Mouse (Mus musculus): ENCODE measurements at regions not wholly inside any gene's neighbourhood (a gene's known extent, or its start where the extent isn't known, plus 50 kb on each side); places are given as distances from the start of the nearest gene placed in this dataset.
"Not testable (repeated sequence)": the region's sequence is repeated elsewhere in the genome, so short reads cannot be mapped to it uniquely, and the experiment has no call there.

DNA sequence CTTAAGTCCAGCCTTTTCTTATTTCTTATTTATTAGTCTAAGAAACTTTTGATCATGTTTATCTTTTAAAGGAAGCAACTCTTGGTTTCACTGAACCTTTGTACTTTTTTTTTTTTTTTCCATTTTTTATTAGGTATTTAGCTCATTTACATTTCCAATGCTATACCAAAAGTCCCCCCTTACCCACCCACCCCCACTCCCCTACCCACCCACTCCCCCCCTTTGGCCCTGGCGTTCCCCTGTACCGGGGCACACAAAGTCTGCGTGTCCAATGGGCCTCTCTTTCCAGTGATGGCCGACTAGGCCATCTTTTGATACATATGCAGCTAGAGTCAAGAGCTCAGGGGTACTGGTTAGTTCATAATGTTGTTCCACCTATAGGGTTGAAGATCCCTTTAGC is 143.1 kb upstream of the Tsc22d2 start:
- in situ Hi-C loops (cut with MboI; ENCODE audit: unreplicated experiment in 2 of 2) = not testable (repeated sequence)

DNA sequence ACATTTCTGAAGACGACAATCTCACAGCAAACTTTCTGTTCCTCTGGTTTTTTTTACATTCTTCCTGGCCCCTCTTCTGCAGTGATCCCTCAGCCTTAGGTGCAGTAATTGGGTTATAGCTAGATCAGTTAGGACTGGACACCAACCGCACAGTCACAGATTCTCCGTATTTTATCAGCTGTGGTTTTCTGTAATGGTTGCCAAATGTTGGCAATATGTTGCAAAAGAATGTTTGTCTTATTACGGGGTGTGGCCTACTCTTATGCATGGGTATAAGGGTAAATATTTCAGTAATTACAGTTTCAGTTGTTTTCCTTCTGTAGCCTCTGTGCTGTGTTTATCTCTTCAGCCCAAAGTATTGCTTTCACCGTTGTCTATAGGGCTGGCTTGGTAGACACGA is 133.2 kb upstream of the Tsc22d2 start:
- in situ Hi-C loops (cut with MboI; ENCODE audit: unreplicated experiment in 2 of 2) = no loop called here

DNA sequence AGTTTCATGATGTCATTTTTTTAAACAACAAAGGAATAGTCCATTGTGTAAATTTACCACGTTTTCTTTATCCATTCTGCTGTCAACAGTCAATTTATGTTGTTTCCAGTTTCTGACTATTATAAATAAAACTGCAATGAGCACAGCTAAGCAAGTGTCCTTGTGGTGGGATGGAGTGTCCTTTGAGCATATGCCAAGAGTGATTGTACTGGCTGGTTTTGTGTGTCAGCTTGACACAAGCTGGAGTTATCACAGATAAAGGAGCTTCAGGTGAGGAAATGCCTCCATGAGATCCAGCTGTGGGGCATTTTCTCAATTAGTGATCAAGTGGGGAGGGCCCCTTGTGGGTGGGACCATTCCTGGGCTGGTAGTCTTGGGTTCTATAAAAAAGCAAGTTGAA is 130.1 kb upstream of the Tsc22d2 start:
- in situ Hi-C loops (cut with MboI; ENCODE audit: unreplicated experiment in 2 of 2) = not testable (repeated sequence)

DNA sequence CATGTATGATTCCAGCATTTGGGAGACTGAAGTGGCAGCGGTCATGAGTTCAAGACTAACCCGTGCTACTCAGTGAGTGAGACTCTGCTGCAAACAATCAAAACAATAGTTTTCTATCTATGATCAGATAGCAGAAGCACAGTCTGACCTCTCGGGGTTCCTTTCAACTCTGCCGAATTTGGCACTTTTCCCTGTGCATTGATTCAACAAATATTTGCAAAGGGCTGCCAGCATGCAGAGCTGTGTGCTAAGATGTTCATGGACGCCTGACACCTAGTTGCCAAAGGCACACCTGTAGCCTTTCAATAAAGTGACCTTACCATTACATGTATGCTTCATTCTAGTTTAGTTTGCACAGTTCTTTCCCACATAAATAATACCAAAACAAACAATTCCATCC is 118.7 kb upstream of the Tsc22d2 start:
- in situ Hi-C loops (cut with MboI; ENCODE audit: unreplicated experiment in 2 of 2) = no loop called here

DNA sequence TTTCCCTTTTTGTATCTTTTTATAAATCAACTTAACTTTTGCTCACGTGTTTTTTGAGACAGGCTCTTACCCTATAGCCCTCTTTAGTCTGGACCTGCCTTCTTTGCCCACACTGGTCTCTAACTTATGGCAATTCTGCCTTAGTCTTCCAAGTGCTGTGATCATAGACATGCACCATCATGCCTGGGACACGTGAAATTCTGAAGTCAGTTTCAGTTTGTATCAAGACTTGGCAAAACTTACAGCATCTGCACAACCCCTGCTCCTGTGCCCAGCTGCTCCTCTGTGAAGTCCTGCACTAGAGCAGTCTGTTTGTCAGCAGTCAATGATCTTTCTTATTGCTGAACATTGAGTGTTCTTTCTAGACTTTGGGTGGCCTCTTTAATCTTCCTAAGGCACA is 114.3 kb upstream of the Tsc22d2 start:
- in situ Hi-C loops (cut with MboI; ENCODE audit: unreplicated experiment in 2 of 2) = no loop called here

DNA sequence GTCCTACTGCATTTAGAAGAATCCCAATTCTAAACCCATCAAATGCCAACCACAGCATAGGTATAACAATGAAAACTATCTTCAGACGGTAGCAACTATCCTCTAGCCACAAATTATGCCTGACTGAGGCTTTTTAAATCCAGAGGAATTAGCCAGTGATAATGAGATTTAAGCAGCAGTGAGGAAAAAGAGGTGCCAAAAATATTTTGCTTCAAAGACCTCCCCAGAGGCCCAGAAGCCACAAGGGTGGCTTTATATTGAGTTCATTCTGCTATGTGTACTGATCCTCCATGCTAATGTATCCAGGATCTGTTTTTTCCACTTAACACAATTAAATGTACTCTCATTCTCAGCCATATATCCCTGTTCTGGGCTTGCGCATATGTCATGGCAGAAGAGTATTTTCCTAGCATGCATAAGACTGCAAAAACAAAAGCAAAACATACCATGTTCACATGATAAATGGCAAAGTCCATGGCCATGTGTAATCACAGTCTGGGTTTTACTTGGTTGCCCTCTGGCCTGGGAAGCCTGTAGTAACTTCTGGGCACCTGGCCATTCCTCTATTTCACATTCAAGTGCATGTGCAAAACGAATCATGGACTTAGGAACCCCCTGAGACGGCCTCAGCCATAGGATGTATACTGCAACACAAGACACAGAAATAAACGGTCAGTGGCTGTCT is 113.6 kb upstream of the Tsc22d2 start:
- in situ Hi-C loops (cut with MboI; ENCODE audit: unreplicated experiment in 2 of 2) = no loop called here

DNA sequence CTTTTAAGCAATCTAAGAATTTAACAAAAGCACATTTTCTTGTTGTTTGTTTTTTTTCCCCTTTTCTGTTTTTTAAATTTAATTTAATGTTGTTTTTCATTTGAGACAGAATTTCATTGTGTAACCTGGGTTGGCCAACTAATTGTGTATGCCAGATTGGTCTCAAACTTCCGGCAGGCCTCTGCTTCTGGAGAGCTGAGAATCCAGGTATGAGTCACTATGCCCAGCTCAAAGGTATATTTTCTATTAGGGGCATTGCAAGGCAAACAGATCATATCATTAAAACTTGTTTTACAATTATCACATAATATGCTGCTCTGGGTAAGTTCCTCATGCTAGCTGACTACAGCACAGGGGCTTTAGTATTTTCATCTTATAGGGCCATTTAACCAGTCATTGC is 112.2 kb upstream of the Tsc22d2 start:
- in situ Hi-C loops (cut with MboI; ENCODE audit: unreplicated experiment in 2 of 2) = no loop called here

DNA sequence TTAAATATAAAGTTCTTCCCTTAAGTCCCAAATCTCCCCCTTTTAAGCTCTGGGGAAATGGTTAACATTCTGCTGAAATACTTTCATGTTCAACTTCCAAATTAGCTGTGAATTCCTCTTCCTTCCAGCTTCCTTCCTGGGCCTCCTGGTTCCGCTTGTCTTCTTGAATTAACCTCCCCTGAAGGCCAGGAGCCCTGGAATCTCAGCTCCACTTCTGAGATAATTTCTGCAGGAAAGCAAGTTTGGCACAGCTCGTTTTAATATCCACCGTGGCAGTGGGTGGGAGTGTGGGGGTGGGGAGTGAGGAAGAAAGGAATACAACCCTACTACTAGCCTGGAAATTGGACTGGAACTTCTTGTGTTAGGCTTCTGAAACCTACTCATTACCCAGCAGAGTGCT is 110.8 kb upstream of the Tsc22d2 start:
- in situ Hi-C loops (cut with MboI; ENCODE audit: unreplicated experiment in 2 of 2) = no loop called here

DNA sequence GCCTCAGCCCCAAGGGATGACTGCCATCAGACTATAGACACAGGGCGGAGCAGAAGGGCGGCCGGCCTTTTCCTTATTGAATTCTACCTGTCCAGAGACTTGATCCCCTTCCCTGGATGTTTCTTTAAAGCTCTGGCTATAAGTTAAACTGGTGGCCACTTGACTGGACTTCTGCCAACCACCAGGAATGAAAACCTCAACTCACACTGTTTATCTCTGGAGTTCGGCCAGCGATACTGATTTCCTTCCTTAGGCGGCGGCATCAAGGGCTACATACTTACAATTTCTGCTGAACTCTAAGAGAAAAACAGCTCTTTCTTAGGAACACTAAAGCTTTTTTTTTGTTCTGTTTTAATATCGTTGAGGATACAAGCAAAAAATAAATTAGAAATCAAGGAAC is 104.9 kb upstream of the Tsc22d2 start:
- in situ Hi-C loops (cut with MboI; ENCODE audit: unreplicated experiment in 2 of 2) = no loop called here

DNA sequence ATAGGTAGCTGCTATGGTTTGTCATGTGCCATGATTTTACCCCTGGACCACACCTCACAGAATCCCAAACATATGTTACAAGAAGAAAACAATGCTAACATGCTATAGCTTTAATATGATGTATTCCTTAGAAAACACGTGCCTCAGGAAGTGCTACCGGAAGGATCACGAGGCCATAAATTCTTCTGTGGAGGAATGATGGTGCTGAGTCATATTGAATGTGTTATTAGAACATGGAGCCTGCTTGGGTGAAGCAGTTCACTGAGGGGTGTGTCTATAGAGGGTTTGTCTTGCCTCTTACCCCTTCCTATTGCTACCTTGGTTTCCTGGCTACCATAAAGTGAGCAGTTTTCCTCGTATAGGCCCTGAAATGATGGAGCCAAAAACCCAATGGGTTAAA is 104.1 kb upstream of the Tsc22d2 start:
- in situ Hi-C loops (cut with MboI; ENCODE audit: unreplicated experiment in 2 of 2) = no loop called here

DNA sequence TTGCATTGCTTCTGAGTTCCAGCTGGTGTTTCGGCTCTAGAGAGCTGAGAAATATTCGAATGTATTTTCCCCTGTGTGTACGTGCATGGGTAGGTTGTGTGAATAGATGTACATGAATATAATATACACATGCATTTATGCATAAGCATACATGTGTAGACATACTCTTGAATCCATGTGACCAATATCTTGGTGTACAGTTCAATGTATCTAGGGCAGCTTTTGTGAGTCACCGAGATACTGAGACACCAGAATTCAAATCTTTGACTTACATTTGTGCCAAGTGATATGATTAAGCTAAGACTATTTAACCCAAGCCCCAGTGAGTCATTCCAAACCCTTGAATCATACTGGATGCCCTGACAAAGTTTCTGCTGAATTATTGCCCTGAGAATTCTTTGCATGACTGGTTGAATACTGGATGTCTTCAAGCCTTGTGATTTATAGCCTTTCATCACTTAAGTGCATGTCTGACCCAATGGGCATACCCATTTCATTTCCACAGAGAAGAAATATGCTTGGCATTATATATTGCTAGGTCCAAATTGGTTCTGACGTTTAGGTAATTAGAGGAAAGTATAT is 103.3 kb upstream of the Tsc22d2 start:
- in situ Hi-C loops (cut with MboI; ENCODE audit: unreplicated experiment in 2 of 2) = no loop called here

DNA sequence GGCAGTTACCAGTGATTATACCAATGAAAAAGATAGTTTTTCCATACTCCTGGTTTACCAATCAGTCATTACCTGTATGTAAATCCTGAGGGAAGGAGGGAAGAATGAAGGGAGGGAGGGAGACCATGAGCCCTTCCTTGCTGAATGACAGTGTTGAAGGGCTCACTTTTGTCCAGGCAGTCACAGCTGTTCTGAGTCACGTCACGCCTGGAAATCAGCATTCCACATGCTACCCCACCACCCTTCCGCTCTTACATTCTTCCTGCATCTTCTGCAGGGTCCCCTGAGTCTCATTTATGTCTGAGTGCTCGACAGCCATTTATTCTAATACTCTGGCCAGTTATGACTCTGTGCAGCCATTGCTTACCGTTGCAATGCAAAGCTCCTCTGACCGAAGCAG is 101.9 kb upstream of the Tsc22d2 start:
- in situ Hi-C loops (cut with MboI; ENCODE audit: unreplicated experiment in 2 of 2) = no loop called here

DNA sequence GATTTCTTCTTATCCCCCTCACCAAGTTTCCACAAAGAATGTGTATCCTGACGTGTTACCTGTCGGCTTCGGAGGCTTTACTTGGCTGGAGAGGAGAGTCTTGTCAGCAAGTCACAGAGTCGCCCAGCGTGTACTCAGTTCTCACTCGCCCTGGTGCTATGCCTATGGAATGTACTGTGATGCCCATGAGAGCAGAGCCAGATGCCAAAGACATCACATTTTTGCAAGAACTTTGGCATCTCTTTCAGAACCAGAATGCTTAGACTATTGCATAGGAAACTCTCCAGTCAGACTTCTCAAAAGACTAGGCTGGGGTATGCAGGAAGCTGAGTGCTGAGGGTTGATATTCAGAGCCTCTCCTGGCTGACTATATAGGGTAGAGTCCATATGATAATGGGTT is 99.3 kb upstream of the Tsc22d2 start:
- in situ Hi-C loops (cut with MboI; ENCODE audit: unreplicated experiment in 2 of 2) = no loop called here

DNA sequence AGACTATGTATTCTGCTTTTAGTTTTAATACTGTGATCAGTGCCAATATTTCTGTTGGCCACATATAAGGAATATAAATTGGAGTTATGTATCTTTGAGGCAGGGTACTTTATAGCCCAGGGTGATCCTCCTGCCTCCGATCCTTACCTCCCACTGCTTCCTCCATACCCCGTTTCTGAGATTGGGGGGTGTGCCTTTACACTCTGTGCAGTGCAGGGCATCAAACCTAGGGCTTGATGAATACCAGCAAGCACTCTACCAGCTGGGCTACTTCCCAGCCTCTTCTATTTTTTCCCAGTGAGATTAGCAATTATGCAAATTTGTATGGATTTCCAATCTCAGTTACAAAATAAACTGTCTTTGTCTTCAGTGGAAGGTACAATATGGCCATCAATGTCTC is 97.3 kb upstream of the Tsc22d2 start:
- in situ Hi-C loops (cut with MboI; ENCODE audit: unreplicated experiment in 2 of 2) = no loop called here

DNA sequence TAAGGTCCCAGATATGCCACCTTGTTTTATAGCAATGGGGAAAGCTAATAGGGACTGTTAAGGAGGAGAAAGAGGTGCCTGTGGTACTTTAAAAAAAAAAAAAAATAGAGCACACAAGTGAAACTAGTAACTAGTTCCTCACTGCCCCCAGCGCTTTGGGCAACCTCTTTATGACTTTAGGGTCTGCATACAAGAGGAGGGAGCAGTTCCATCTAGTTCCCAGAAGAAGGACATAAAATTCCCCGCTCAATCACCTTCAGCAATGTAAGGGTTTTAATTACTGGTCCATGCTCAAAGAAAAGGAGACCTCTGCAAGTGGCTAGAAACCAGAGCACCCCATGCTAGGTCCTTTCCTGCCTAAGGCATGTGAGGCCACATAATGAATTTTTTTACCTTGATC is 95.8 kb upstream of the Tsc22d2 start:
- in situ Hi-C loops (cut with MboI; ENCODE audit: unreplicated experiment in 2 of 2) = no loop called here

DNA sequence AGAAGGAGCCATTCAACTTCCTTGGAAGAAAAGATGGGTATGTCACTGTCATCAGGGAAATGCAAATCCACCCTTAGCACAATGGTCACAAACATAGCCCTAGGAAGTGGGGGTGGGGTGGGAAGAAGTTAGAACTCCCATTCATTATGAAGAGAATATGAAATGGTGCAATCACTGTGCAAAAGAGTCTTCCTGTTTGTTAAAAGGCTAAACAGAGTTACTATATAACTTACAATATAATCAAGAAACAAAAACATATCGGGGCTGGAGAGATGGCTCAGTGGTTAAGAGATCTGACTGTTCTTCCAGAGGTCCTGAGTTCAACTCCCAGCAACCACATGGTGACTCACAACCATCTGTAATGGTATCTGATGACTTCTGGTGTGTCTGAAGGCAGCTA is 95.1 kb upstream of the Tsc22d2 start:
- in situ Hi-C loops (cut with MboI; ENCODE audit: unreplicated experiment in 2 of 2) = no loop called here

DNA sequence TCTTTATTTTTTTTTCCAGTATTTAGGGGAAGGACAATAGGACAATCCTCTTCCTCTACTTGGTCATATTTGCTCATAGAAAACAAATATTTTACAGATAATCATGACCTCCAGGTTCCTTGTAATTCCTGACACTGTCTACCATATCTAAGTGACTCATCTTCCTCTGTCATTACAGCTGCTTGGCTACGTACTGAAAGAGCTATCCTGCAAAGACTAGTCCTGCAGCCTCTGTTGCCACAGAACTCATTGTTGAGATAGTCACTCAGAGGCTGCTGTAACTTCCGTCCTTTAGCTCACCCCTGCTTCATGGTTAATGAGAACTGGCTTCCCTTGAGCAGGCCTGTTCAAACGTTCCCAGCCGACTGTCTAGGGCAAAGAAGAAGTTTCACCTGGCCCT is 93.7 kb upstream of the Tsc22d2 start:
- in situ Hi-C loops (cut with MboI; ENCODE audit: unreplicated experiment in 2 of 2) = no loop called here

DNA sequence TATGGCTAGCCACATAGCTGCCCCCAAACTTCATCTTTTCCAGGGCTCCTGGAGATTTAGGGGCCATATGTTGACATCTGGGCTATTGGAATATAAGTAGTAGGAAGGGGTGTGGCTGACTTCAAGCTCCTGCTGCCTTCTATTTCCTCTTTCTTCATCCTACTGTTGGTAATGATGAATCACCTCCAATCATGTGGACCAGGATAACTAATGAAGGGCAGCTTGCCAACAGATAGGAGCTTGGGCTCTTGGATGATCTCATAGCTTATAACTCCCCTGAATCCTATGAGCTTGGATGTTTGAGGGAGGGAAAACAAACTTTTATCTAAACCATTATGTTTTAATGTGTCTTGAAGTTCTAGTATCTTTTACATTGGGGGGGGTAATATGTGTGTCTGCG is 92.2 kb upstream of the Tsc22d2 start:
- in situ Hi-C loops (cut with MboI; ENCODE audit: unreplicated experiment in 2 of 2) = no loop called here

DNA sequence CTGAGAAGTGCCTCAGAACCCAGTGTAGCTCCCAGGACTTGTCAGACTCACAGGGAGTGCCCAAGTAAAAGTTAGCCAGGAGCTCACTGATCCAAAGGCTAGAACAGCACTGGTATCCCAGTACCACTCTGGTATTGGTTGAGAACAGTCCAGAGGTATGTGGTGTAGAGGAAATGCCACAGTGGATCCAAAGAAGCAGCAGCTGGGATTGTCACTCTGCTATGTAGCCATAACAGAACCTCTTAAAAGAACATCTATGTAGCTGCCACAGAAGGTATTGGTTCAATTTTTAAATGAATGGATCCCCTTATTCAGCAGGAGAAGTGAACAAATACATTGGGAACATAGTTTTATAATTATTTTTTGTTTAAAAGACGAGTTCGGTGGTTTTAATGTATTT is 86.8 kb upstream of the Tsc22d2 start:
- in situ Hi-C loops (cut with MboI; ENCODE audit: unreplicated experiment in 2 of 2) = no loop called here

DNA sequence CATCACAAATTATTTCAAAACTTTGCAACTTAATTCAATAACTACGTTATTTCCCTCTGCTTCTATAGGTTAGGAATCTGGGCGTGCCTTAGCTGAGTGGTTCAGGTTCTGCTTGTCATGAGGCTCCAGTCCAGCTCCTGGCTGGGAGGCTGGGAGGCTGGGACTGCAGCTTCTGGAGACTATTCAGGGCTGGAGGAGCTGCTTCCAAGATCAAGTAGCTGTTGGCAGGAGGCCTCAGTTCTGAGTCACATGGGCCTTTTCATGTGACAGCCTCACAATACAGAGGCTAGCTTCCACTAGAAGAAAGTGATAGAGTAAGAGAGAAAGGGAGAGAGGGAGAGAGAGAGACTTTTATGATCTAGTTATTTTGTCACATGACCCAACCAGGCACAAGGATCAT is 84.3 kb upstream of the Tsc22d2 start:
- in situ Hi-C loops (cut with MboI; ENCODE audit: unreplicated experiment in 2 of 2) = no loop called here

DNA sequence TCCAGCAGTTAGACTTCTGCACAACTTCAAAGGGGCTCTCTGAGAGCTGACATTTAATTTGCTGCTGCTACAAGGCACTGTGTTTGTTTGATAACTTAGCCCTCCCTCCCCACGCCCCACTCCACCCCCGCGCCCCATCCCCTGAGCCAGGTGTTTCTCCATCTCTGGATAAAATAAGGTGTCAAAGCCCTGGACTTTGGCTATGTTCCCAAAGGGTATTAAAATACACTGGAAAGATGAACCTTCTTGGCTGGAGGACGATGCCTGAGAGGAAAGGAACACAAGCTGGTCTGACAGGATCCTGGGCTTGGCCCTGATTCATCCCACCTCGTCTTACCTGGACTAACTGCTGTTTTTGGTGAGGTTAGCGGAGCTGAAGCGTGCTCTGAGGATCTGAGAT is 80.5 kb upstream of the Tsc22d2 start:
- in situ Hi-C loops (cut with MboI; ENCODE audit: unreplicated experiment in 2 of 2) = no loop called here

DNA sequence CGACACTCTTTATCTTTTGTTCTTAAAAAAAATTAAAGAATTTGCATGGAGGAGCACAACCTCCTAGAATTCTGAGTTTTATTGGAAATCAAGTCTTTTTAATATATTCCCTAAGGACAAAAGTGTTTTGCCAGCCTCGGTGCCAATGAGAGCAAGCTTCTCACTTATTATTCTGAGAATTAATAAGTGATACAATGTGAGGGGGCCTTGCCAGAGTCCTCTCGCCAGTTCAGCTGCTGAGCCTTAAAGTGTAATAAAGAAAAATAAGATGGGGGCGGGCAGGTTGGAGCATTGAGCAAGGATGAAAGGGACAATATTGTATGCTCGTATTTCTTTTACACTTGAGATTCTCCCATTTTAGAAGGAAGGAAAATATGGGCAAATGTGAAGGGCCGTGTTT is 79.2 kb upstream of the Tsc22d2 start:
- in situ Hi-C loops (cut with MboI; ENCODE audit: unreplicated experiment in 2 of 2) = no loop called here

DNA sequence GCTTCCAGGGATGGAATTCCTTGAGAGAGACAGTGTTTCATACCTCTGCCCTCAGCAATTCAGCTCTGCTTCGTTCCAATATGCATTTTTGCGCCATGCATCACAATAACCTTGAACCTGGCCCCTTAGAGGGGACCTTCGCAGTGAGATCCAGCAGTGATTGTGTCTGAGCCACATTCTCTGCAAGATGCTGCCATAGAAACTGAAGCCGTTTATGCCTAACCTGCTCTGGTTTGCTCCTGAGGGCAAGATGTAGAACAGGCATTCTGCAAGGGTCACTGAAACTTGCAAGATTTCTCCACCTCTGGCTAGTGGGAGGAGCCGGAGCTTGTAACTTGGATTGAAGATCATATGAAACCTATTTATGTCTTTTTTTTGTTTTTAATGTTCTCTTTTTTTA is 78.4 kb upstream of the Tsc22d2 start:
- in situ Hi-C loops (cut with MboI; ENCODE audit: unreplicated experiment in 2 of 2) = no loop called here

All from v-Abl transformed pro-B cells (cell line).